Mouse (Mus musculus) mesoderm, embryonic 11.5 days (tissue): ENCODE measurements at regions not wholly inside any gene's neighbourhood (a gene's known extent, or its start where the extent isn't known, plus 50 kb on each side); places are given as distances from the start of the nearest gene placed in this dataset.

ENCODE experiments used
- DNase-seq: peaks from one replicate; pipeline ENCODE4 v3.0.0-alpha.2; 2012; ENCODE audit warnings: low read depth, low spot score

- DNase-seq, result no peak
Measured at GRCm38 (mm10) chr1:119259455-119259854, 162.6 kb downstream of the Inhbb start.

- no peak for DNase-seq
Measured at GRCm38 (mm10) chr1:119256769-119257168, 165.3 kb downstream of the Inhbb start.

GRCm38 (mm10) chr1:119256097-119256473 is 166.0 kb downstream of the Inhbb start:
- DNase-seq, result no peak

- peak; percentile 34 for DNase-seq
Measured at GRCm38 (mm10) chr1:119255386-119256096, 166.5 kb downstream of the Inhbb start.

GRCm38 (mm10) chr1:119254928-119255327 is 167.1 kb downstream of the Inhbb start:
- no peak for DNase-seq

GRCm38 (mm10) chr1:119253371-119253851 is 168.6 kb downstream of the Inhbb start:
- no peak for DNase-seq

- DNase-seq, result no peak
Measured at GRCm38 (mm10) chr1:119252403-119252802, 169.6 kb downstream of the Inhbb start.

- no peak for DNase-seq
Measured at GRCm38 (mm10) chr1:119251741-119252140, 170.3 kb downstream of the Inhbb start.

GRCm38 (mm10) chr1:119248776-119249495 is 173.1 kb downstream of the Inhbb start:
- no peak for DNase-seq

GRCm38 (mm10) chr1:119247117-119247516 is 174.9 kb downstream of the Inhbb start:
- DNase-seq, result no peak

GRCm38 (mm10) chr1:119238463-119238862 is 183.6 kb downstream of the Inhbb start:
- no peak for DNase-seq

GRCm38 (mm10) chr1:119236787-119237186 is 183.4 kb upstream of the Gli2 start:
- DNase-seq, result no peak

- no peak for DNase-seq
Measured at GRCm38 (mm10) chr1:119234449-119234848, 181.0 kb upstream of the Gli2 start.

- no peak for DNase-seq
Measured at GRCm38 (mm10) chr1:119226996-119227395, 173.6 kb upstream of the Gli2 start.

- no peak for DNase-seq
Measured at GRCm38 (mm10) chr1:119223876-119224275, 170.5 kb upstream of the Gli2 start.

GRCm38 (mm10) chr1:119221901-119222300 is 168.5 kb upstream of the Gli2 start:
- no peak for DNase-seq

- DNase-seq, result no peak
Measured at GRCm38 (mm10) chr1:119221012-119221411, 167.6 kb upstream of the Gli2 start.

- no peak for DNase-seq
Measured at GRCm38 (mm10) chr1:119219817-119220216, 166.4 kb upstream of the Gli2 start.

GRCm38 (mm10) chr1:119217387-119217786 is 164.0 kb upstream of the Gli2 start:
- peak; percentile 16 for DNase-seq

- DNase-seq, result no peak
Measured at GRCm38 (mm10) chr1:119209607-119210007, 156.2 kb upstream of the Gli2 start.

GRCm38 (mm10) chr1:119202456-119202855 is 149.0 kb upstream of the Gli2 start:
- no peak for DNase-seq

GRCm38 (mm10) chr1:119197415-119197700 is 143.9 kb upstream of the Gli2 start:
- DNase-seq, result no peak
